Mouse (Mus musculus) megakaryocyte, adult 5-6 weeks (primary cell): Measurements from ENCODE around the gene Rptor. TPM values are rescaled to one million over a fixed set of nuclear protein-coding genes. Genes with fewer than 3 reads are reported as not detected.

Experiments used
- ATAC-seq: 2 replicates; pipeline ENCODE4 v1.8.0; 2016; ENCODE audit warnings: mild to moderate bottlenecking, inconsistent platforms; ENCODE audit not compliant: poor library complexity, severe bottlenecking
- total RNA-seq, 2 experiments: library from RNA; stranded (forward) in 1 of 2; stranded (reverse) in 1 of 2; fragments of 153-499, 151-499 nt in 1 of 2; fragments of 221-1000, 200-1000 nt in 1 of 2; gene quantifications; 2 replicates each; pipeline versions ENCODE4 v1.2.3 to v1.2.4; 2015 to 2017

Gene Rptor
- total RNA-seq, 2 experiments from 2014 or later: 7.1 to 11.8 TPM

DNA sequence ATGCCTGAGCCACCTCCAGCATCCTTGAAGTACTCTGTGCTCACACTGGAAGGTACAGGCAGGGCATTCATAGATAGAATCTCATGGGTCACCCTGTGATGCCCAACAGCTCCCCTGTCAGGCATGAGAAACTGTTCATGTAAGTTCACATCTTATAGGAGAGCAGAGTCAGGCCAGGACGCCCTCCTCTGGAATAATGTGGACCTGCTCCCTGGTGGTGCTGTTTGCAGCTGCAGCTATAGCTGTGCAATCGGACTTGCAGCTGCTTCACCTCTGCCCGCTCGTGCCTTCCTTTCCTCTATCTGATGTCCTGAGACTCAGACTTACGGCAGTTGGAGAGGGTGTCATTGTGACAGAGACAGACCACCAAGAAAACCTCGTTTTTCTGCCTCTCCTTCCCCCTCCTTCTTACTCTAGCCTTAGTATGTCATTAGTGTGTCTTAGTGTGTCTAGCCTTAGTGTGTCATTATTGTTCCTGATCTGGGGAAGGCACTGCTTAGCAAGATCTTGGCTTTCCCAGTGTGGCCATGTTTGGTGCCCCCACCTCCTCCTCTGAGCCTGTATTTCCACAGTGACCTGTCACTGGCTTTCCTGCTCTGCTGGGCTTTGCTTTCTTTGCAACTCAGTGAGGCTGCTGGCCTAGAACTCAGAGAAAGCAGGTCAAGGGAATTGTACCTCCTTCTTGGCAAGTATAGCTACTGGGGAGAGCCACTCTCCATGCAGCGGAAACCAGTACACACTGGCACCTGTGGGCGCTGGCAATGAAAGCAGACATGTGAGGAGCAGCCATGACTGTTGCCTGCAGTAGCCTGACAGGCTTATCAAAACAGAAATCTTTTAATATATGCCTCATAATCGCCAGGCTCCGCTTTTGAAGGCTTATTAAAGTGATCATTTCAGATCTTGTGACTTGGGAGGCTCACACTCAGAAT, 237.0 kb downstream of the Rptor start:
- no peak for ATAC-seq

DNA sequence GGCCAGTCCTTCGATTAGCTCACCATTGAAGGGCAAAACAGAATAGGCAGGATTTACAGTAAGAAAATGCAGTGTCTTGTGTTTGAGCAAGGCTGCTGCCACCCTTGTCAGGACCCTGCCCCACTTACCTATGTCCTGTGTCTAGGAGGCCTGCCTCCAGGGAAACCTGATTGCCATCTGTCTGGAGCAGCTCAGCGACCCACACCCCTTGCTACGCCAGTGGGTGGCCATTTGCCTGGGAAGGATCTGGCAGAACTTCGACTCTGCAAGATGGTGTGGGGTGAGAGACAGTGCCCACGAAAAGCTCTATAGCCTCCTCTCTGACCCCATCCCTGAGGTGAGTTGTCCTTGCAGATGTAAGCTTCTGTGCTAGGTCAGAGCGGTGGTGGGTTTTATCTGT, 243.9 kb downstream of the Rptor start:
- ATAC-seq: no peak

DNA sequence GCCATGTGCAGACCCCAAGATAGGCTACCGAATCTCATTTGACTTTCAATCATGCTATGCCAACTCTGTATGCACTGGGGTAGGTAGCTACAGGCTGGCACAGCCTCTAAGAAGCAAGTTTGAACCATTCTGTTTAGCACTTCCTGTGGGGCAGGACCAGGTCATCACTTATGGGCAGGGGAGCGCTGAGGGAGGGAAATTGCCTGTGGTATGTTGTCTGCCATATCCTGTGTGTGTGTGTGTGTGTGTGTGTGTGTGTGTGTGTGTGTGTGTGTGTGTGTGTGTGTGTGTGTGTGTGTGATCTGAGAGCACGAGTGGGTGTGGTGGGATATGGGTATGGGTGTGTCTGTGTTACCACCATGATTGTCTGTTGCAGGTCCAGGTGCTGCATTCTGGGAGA, 244.4 kb downstream of the Rptor start:
- ATAC-seq: no peak

DNA sequence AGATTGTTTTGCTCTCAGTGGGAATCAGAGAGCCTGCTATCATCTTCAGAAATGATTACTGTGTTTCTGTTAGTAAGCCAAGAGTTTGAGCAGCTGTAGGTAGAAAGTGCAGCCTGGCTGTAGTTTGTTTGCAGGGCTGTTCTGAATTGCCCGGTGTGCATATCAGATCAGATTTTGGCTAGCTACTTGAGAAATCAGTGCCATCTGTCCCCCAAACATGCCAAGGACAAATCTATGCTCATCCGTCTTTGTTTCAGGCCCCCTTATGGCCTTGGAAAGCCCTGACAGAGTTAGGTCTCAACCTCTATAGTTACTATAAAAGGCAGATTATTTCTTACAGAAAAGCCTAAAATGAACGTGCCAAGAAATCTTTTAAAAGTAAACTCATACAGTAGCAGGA, 244.9 kb downstream of the Rptor start:
- no peak for ATAC-seq

DNA sequence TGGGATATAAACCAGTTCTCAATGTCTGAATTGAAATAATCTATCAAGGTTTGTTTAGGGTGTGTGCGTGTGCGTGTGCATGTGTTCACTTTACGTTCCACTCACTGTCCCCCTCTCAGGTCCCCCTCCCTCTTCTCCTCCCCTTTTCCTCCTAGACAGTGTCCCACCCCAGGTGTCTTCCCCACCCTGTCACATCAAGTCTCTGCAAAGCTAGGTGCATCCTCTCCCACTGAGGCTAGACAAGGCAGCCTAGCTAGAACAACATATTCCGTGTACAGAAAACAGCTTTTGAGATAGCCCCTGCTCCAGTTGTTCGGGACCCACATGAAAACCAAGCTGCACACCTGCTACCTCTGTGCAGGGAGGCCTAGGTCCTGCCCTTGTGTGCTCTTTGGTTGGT, 245.5 kb downstream of the Rptor start:
- ATAC-seq: no peak

DNA sequence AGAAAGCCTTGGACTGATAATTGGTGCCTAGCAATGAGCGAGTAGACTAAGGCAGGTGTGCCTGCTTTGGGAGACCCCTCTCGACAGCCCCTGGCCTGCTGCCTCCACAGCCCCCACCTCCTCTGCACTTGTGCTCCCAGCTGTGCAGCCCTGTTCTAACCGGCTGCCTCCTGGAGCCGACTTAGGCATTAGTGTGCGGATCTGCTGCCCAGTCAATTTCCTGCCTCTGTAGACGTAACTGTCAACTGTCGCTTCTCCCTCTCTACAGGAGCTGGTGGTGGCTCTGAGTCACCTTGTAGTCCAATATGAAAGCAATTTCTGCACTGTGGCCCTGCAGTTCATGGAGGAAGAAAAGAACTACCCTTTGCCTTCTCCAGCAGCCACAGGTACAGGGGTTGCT, 253.3 kb downstream of the Rptor start:
- ATAC-seq: peak; percentile 31; the same call in 1 of the 2 replicates

DNA sequence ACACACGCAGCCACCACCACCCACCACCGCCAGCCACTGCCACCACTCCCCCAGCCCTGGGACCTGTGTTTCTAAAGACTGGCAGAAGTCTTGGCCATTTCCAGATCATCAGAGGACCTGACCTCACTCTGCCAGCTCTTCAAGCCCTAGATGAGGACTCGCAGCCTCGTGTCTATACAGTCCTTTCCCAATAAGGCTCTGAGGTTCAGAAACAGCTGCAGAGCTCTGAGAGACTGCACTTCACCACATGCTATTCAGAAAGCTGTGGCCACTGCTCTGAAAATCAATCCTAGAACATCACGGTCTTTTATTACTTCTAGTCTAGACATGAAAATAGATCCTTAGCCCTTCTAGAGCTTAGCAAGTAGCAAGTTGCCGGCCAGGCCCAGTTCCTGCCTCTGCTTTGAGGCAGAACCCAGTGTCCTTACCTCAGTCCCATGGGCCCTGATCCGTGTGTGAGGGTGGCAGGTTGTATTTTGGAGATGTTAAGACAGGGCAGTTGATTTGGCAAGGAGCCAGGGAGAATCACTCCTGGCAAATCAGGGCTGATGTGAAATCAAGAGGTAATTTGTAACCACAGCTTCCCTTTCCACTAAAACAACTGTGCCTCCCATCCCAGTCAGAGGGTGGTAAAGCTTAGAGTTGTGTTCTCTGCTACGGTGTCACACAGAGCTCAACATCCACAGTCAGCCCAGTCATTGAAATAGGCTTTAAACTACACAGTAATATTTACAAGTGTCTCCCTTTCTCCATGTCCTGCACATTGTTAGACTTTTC, 260.0 kb downstream of the Rptor start:
- ATAC-seq: peak; percentile 47

DNA sequence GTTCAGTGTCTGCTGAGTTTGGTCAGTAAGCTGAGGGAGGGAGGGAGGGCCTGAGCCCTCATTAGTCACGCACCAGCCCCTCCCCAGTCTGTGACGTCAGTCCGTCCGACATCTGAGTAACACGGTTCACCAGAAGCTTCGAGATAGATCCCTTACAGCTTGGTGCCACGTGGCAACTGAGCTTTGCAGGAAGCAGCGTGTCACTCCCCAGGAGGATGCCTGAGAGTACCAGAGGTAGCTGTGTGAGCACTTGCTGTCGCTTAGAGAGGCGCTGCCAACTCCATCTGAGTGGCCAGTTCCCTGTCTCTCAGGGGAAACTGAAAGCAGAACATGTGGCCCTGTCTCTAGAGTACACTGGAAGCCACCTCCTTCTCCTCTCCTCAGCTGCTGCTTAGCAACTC, 260.7 kb downstream of the Rptor start:
- ATAC-seq: peak; percentile 92

DNA sequence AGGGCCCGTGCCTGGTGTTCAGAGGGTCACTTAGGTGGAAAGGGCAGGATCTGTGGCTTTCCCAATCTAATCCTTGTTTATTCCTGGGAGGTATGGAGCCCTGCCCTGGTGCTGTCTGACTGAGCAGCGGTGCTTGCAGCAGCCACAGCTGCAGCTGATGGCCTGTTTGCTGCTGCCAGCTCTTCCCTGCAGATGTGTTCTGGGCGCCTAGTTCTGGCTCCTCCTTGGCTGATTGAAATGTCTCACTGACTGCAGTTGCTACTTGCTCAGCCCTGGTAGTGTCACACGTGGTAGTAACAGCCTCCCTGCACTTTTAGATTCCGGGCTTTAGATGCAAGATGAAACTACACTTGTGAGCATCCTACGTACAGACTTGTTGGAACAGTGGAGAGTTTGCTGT, 264.1 kb downstream of the Rptor start:
- ATAC-seq: no peak

DNA sequence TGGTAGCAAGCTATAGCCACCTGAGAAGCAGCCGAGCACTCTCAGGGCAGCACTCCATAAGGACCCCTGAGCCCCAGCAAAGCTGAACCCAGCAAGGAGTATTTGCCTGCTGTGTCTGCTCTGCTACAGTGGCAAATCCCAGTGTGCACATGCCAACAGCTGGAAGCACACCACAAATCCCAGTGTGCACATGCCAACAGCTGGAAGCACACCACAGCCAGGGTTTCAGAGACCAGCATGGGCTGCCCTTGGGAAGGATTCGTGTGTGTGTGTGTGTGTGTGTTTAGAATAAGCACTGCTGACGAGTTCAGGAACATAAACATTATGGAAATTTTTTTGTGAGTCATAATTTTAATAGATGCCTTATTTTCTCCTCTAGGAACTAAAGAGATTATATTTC, 265.4 kb downstream of the Rptor start:
- ATAC-seq: no peak

DNA sequence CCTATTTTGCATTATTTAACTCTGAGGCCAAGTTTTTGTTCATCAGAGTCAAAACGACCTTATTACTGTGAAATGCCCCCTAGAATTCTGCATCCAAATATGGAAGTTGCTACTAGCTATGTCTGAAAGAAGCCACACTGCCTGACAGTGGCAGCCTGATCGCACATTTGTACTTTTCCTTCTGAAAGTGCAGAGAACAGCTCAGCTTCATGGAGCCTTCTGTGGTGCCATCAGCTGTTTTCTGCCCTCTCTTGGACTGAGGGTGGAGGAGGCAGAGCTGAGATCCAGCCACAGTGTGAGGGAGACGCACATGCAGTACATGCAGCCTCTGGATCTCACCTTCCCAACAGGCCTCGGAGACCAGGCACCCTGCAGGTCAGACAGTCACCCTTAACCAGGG, 265.9 kb downstream of the Rptor start:
- no peak for ATAC-seq

DNA sequence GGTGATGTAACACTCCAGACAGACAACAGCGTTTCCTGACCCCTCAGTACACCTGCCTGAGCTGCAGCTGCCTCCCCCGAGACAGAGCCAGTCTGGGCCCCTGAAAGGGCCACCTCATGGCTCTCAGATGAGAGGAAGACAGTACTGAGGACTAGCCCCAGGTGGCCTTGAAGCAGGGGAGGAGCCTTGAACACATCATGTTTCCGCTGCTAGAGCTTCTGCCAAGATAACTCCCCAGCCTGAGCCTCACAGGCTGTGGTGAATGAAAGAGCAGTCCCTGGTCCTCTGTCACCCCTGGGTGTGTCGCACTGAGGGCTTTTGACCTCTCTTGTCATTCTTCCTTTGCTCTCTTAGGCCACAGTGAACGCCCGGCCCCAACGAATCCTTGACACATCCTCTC, 268.4 kb downstream of the Rptor start:
- ATAC-seq: no peak

DNA sequence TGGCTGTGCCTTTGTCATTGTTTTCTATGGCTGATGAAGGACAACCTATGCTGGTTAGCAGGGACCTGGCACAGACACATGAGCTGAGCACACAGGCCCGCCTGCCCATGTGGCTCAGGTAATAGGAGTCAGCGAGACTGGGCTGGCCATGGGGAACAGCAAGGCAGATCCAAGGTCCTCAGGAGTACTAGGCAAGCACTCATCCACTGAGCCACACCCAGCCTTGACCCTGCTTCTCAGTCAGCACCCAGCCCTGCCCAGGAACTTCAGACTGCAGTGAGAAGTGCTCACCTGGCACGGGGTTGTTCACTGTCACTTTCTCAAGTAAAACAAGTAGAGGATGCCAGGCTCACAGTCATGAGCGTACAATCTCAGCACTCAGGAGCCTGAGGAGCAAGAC, 270.9 kb downstream of the Rptor start:
- ATAC-seq: no peak

DNA sequence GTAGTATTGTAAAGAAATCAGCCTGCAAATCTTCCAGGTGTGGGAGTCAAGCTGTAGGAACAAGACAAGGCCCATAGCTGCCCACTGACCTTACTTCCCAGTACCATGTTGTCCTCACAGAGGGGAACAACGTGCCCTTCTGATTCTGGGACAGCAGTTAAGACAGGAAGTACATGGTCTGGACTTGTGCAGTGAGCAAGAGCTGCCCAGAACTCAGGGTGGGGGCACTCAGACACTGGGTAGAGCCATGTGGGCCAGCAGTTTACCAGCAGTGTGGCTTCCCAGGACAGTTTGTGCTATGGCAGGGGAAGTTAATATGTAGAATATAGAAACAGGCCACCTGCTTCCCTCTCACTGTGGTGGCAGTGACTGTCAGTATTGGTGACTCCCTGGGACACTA, 272.1 kb downstream of the Rptor start:
- ATAC-seq: peak; percentile 9; the same call in 1 of the 2 replicates

DNA sequence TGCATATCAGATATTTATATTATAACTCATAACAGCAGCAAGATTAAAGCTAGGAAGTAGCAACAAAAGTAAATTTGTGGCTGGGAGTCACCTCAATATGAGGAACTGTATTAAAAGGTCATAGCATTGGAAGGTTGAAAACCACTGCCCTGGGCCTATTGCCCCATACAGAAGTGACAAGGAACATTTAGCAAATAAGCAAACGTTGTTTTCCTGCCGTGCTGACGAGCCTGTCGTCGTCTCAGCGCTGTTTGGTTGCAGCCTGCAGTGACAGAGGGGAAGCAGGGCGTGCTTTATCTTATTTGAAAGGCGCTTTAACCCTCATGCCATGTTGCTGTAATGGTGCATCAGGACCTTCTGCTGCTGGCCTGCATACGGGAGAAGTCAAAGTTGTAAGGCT, 273.0 kb downstream of the Rptor start:
- peak; percentile 90 for ATAC-seq

DNA sequence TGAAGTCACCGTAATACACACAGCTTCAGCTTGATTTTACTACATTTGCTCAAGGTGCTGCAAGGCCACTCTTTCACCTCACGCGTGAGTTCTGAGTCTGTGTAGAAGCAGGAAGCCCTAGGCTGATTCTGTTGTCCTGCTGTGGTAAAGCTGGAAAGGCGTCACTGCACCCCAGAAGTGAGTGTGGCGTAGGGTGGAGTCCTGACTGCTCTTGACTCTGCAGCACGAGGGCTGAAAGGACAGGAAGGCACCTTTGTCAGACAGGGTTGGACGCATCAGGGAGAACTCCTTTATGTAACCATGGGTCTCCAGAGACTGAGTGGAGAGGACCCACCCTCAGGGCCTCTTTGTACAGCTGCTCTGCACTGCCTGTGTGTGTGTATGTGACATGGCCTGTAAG, 274.4 kb downstream of the Rptor start:
- 0 out of 2 replicates have a peak, but pooled peaks have one; percentile 21 for ATAC-seq

DNA sequence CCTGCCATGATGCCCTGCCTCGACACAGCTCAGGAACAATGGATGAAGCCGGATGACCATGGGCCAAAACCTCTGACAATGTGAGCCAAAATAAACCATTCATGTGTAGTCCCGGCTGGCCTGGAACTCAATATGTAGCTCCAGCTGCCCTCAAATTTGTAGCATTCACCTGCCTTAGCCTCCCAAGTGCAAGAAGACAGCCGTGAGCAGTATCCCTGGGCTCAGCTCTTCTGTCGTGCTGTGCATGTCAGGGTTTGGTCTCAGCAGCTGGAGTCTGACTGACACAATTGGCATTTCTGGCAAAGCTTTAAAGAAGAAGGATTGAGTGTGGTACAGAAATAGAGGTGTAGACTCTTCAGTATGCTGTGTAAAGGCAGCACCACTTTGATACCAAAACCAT, 276.9 kb downstream of the Rptor start:
- no peak for ATAC-seq

DNA sequence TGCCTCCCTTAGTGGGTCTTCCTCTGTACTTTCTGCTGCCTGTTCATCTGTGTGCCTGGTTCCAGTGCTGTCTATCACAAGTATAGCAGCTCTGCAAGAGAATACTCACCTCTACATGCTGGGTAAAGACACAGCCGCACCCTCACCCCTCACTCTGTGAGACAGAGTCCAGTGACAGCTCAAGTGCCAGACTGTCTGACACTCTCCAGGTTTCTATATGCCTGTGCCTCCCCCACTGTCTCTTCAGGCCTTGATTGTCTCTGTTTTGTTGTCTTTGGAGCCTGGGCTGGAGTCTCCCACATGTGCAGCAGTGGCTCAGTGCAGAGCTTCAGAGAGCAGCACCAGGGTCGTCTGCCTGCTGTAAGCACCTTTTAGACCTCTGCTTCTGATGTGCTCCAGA, 280.9 kb downstream of the Rptor start:
- no peak for ATAC-seq

DNA sequence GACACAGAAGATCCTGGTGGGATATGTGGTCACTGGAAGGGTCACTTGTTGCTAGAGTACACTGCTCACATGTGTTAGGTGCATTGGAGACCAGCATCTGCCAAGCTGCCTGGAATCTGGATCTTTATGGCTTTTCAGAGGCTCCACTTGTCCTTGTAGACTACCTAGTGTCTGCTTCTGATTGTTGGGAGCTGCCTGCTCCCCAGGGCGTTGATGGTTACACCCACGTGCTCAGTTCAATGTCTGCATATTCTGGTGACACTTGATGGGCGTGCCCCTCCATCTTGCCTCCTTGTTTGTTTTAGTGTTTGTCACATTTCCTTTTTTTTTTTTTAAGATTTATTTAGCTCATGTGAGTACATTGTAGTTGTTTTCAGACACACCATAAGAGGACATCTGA, 287.3 kb downstream of the Rptor start:
- ATAC-seq: no peak

DNA sequence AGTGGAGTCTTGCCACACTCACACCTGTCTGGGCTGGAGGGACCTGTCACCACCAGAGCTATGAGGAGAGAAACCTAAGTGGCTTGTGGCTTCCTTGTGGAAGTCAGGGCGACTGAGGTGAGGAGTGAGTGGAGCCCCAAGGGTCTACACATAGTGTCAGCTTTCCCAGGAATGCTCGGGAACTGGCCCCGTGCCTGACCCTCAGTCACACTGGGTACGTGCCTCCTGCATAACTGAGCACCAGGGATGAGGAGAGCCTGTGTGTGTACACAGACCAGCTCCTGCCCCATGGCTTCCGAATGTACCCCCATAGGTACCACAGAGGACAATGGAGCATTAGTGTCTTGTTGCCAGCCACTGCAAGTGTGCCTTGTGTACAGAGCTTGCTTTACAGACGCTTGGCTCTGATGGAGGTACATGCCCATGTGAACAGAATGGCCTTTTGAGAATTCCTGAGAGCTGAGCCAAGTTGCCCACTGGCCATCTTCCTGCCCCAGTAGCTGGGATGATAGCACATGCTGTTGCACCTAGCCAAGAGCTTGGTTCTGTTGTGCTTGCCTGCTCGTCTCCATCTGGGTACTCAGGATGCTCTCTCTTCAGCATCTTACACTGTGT, 289.0 kb downstream of the Rptor start:
- no peak for ATAC-seq

DNA sequence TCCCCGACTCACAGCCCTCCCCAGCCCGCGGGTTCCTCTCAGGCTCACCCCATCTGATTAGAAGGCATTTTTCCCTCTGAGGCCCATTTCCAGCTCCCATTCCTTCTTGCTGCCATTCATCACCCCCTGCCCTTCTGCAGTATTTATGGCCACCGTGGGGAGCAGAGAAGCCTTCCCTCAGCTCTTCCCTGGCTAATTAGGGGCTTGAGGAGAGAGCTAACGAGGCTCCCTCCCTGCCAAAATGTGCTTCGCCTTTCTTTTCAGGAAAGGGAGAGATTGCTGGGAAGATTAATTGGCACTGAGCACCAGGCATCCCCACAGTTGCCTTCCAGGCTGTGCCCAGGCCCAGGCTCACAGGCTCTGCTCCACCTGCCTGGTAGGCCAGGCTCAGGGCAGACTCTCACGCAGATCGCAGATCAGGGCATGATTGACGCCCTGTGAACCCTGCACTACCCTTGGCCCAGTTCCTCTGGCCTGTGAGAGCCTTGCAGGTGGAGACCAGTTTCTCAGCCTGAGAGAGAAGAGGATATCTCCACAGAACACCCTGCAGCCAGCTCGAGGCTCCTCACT, 291.0 kb downstream of the Rptor start:
- ATAC-seq: no peak
